Mouse (Mus musculus): ENCODE data around the gene Casp14. TPM values are rescaled to one million over a fixed set of nuclear protein-coding genes. Genes with fewer than 3 reads are reported as not detected.

Casp14 gene
- polyA plus RNA-seq, 1 experiment from 2014 or later, result 0.14 TPM

Other genes with a start within 250 kb of the Casp14 start
- gene Olfr1358, start 200.9 kb downstream of the Casp14 start, polyA plus RNA-seq (2015; fragmentation: Nextera tagmentation; extraction: Ambion mirVana), result not detected in 2 replicates
- gene Ilvbl, start 143.9 kb downstream of the Casp14 start, polyA plus RNA-seq (2015; fragmentation: Nextera tagmentation; extraction: Ambion mirVana), result 59.4 and 63.9 TPM in 2 replicates
- gene Syde1, start 126.3 kb downstream of the Casp14 start, polyA plus RNA-seq (2015; fragmentation: Nextera tagmentation; extraction: Ambion mirVana), result 12.7 and 13.9 TPM in 2 replicates
- gene Olfr1357, start 100.2 kb downstream of the Casp14 start, polyA plus RNA-seq (2015; fragmentation: Nextera tagmentation; extraction: Ambion mirVana), result not detected in 2 replicates
- gene Ccdc105, start 34.8 kb upstream of the Casp14 start, polyA plus RNA-seq (2015; fragmentation: Nextera tagmentation; extraction: Ambion mirVana), result 0.14 TPM in 1 of 2 replicates, not detected in the other
- gene Slc1a6, start 62.2 kb upstream of the Casp14 start, polyA plus RNA-seq (2015; fragmentation: Nextera tagmentation; extraction: Ambion mirVana), result 1.3 and 1.5 TPM in 2 replicates
- gene Olfr1356, start 133.9 kb upstream of the Casp14 start, polyA plus RNA-seq (2015; fragmentation: Nextera tagmentation; extraction: Ambion mirVana), result not detected in 2 replicates
- not detected in 2 replicates for gene Olfr1355, start 157.2 kb upstream of the Casp14 start, polyA plus RNA-seq (2015; fragmentation: Nextera tagmentation; extraction: Ambion mirVana)
- gene Olfr1354, start 194.9 kb upstream of the Casp14 start, polyA plus RNA-seq (2015; fragmentation: Nextera tagmentation; extraction: Ambion mirVana), result not detected in 2 replicates
- not detected in 2 replicates for gene Olfr8, start 232.3 kb upstream of the Casp14 start, polyA plus RNA-seq (2015; fragmentation: Nextera tagmentation; extraction: Ambion mirVana)
- gene Olfr1353, start 245.0 kb upstream of the Casp14 start, polyA plus RNA-seq (2015; fragmentation: Nextera tagmentation; extraction: Ambion mirVana), result not detected in 2 replicates

Data from intestine, embryonic 15.5 days (tissue).